Mouse (Mus musculus) left cerebral cortex, adult 2 months (tissue): Measurements from ENCODE around the gene Defb20. TPM values are rescaled to one million over a fixed set of nuclear protein-coding genes. Genes with fewer than 3 reads are reported as not detected.
A peak's percentile ranks its signal among the peaks of the same experiment; 100 is the strongest.
"Not testable (repeated sequence)": the region's sequence is repeated elsewhere in the genome, so short reads cannot be mapped to it uniquely, and the experiment has no call there.

Source experiments
- DNase-seq, 2 experiments: peaks; one replicate each; pipeline ENCODE4 v3.0.0; 2021 to 2022; ENCODE audit warnings: low spot score in 2 of 2, mixed read lengths in 1 of 2; ENCODE audit errors: extremely low spot score in 1 of 2
- H3K27ac ChIP-seq: fragments of 200-600 bp; 2 replicates; pipeline ENCODE4 v1.8.1; 2022
- H3K4me3 ChIP-seq: fragments of 200-600 bp; 2 replicates; pipeline ENCODE4 v1.8.1; 2022
- CTCF ChIP-seq: fragments of 200-600 bp; IDR thresholded peaks from 2 replicates; pipeline ENCODE4 v1.8.1; 2022; ENCODE audit warnings: antibody characterized with exemption, mild to moderate bottlenecking, moderate library complexity
- intact Hi-C: fragments of 180-260 bp; cut with DNase I; formaldehyde crosslinking; loops from one replicate; pipeline ENCODE4 v1.15.1; 2025
- long read RNA-seq, 2 experiments: library from polyadenylated mRNA; stranded (forward); transcript quantifications; one replicate each; pipeline ENCODE4 v2.0.0; 2021; ENCODE audit warnings: borderline mapping rate in 2 of 2
- total RNA-seq, 2 experiments: library from RNA; stranded (reverse); gene quantifications; 2 replicates each; pipeline ENCODE4 v1.2.3; 2021

Defb20 gene
- total RNA-seq: not detected
- long read RNA-seq, experiment 1: 0 reads
- long read RNA-seq, experiment 2: 0 reads

GRCm38 (mm10) chr2:152476763-152477162, at the start of gene Defb20:
Gene Defb20 (plus strand): TSS chr2:152477063.
- intact Hi-C loops: no loop called here
- no peak for TF ChIP-seq CTCF
- DNase-seq: no peak
- Histone ChIP-seq H3K4me3 (no peak within 1 kb of the TSS), H3K27ac (no peak within 1 kb of the TSS)

DNA sequence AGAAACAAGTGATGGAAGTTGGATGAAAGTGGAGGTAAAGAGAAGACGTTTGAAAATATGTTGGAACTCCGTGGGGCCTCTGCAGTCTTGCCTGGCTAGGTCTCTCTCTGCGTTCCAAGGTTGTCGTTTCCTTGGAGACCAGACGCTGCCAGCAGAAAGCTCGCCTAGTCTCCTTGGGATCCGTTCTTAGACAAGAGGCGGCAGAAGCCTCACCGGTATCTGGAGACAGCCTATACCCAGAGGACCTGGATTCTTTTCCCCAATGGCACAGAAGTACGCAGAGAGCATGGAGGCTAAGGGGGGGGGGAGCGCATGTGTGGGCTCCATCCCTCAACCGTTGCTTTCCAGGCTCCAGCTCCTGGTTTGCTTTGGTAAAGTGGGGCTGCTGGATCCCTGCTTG, 49.4 kb upstream of the Defb20 start:
- intact Hi-C loops: no loop called here
- Histone ChIP-seq H3K4me3 (peak overlapping the region; percentile 23), H3K27ac (no peak overlapping the region)
- no peak for TF ChIP-seq CTCF
- peak; percentile 33 to 56 for DNase-seq

- DNase-seq, H3K4me3 ChIP-seq, H3K27ac ChIP-seq, intact Hi-C loops: not testable (repeated sequence)
- TF ChIP-seq CTCF: peak; percentile 15
Observed at GRCm38 (mm10) chr2:152428481-152428880, 48.4 kb upstream of the Defb20 start.

DNA sequence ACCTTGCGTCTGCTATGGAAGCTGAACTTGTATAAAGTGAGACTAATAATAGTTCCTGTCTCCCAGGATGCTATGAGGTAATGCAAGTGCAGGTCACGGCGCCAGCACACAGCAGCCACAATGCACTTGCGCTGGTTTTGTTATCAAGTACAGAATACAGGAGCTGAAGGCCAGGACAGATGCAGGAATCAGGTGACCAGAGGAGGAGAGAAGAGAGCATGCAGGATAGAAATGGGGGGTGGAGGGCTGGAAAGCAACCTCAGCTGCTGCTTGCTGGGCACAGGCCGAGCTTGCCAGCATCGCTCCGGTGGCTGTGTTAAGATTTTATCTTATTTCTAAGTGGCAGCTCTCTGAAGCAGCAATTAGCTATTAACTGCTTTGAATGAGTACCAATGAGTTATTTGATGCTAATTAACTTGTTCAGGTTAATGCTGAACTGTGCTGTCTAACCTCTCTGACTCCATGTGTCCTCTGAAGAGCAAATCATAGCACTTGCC, 40.4 kb upstream of the Defb20 start:
- Histone ChIP-seq H3K4me3 (no peak overlapping the region), H3K27ac (no peak overlapping the region)
- intact Hi-C loops: no loop called here
- no peak for DNase-seq
- TF ChIP-seq CTCF: no peak

GRCm38 (mm10) chr2:152436983-152437860, 39.6 kb upstream of the Defb20 start:
- intact Hi-C loops: loop anchor here (1.0 kb wide), 1 partner anchor 45 kb away; no protein-coding TSS in a partner anchor
- H3K27ac ChIP-seq: peak overlapping the region; percentile 61; the same call in 1 of the 2 replicates

GRCm38 (mm10) chr2:152438963-152439362, 37.9 kb upstream of the Defb20 start:
- DNase-seq: no peak
- H3K4me3 ChIP-seq: no peak overlapping the region
- no peak overlapping the region for H3K27ac ChIP-seq
- no peak; the same call in 1 of the 2 replicates for TF ChIP-seq CTCF
- intact Hi-C loops: no loop called here

More at GRCm38 (mm10) chr2:152436983-152437860, 39.6 kb upstream of the Defb20 start:
- DNase-seq: peak; percentile 84 to 88
- peak overlapping the region; percentile 37 for H3K4me3 ChIP-seq
- TF ChIP-seq CTCF: no peak; the same call in none of the 2 replicates

GRCm38 (mm10) chr2:152439833-152440232, 37.0 kb upstream of the Defb20 start:
- TF ChIP-seq CTCF: no peak
- no peak overlapping the region for H3K27ac ChIP-seq
- H3K4me3 ChIP-seq: no peak overlapping the region
- intact Hi-C loops: no loop called here
- no peak for DNase-seq

DNA sequence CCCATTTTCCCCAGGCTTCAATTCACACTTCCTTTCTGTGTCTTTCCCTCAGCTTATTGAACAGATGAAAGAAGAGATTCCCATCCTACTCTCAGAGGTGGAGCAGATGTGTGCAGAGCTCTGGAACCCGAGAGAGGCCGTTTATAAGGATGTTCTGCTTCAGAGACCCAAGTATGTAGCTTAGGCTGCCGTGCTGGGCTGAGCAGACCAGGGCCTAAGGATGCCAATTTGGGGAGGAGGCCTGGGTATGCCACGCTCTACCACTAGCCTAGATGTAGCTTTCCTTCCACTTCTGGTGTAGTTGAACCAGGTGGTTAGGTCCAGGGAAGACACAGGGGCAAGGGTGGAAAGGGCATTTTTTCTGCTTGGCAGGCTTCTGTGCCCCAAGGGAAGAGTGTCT, 34.5 kb upstream of the Defb20 start:
- Histone ChIP-seq H3K27ac (no peak overlapping the region), H3K4me3 (no peak overlapping the region)
- no peak for TF ChIP-seq CTCF
- intact Hi-C loops: no loop called here
- no peak for DNase-seq

DNA sequence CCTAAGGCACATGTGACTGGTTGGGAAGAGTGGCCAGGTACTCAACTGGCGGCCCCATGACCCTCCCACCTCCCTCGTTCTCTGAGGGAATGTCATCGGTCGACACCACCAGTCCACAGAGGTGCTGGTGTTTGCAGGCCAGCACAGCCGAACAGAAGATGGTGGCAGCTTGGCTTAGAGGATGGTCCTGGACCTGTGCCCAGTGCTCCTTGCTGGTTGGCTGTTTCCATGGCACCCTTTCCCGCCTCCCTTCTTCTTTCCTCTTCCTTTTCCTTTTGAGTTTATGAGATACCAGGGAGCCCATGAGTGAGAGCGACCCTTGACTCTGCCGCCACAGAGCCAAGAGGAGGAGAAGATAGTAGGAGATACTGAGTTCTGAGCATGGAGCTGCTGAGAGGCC, 33.6 kb upstream of the Defb20 start:
- Histone ChIP-seq H3K4me3 (no peak overlapping the region), H3K27ac (no peak overlapping the region)
- no peak for TF ChIP-seq CTCF
- no peak for DNase-seq
- intact Hi-C loops: no loop called here

GRCm38 (mm10) chr2:152446642-152447041, 30.2 kb upstream of the Defb20 start:
- no peak overlapping the region for H3K27ac ChIP-seq
- DNase-seq: no peak
- intact Hi-C loops: no loop called here
- no peak overlapping the region for H3K4me3 ChIP-seq
- no peak for TF ChIP-seq CTCF

DNA sequence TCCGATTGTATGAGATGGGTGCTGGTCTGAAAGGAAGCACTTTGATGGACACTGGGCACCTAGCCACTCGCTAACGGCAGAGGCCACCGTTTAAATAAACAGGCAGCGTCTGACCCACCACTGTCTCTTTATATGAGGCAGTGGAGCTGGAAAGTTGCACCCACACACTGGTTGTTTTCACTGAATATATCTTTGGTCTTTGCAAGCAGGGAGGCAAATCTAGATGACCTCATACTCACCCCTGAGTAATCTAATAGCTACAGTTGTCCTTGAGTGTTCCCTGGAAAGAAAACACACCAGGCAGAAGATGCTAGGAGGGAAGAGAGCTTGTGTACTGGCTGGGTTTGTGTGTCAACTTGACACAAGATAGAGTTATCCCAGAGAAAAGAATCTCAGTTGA, 29.4 kb upstream of the Defb20 start:
- intact Hi-C loops: no loop called here
- DNase-seq: no peak
- Histone ChIP-seq H3K27ac (no peak overlapping the region), H3K4me3 (no peak overlapping the region)
- no peak for TF ChIP-seq CTCF

DNA sequence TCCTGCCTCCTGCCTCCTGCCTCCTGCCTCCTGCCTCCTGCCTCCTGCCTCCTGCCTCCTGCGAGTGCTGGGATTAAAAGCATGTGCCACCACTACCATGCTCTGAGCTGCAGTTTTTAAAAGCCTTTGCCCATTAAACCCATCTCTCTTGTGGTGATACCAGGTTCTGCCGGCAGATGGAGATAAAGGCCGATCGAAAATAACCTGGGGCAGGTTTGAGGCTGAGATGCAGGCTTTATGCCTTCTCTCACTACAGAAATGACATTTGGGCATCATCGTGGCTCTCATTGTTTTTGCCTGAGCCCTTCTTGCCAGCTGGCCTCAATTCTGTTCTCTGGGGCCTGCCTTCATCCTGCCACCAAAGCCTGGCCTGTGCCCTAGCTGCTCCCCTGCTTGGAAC, 26.6 kb upstream of the Defb20 start:
- DNase-seq: peak; percentile 50 to 77
- Histone ChIP-seq H3K4me3 (no peak overlapping the region), H3K27ac (no peak overlapping the region)
- peak; percentile 64 for TF ChIP-seq CTCF
- intact Hi-C loops: no loop called here
